Mouse (Mus musculus) yolk sac, embryonic 10.5 days (tissue): ENCODE measurements at regions not wholly inside any gene's neighbourhood (a gene's known extent, or its start where the extent isn't known, plus 50 kb on each side); places are given as distances from the start of the nearest gene placed in this dataset.
A peak's percentile ranks its signal among the peaks of the same experiment; 100 is the strongest.
"Not testable (repeated sequence)": the region's sequence is repeated elsewhere in the genome, so short reads cannot be mapped to it uniquely, and the experiment has no call there.

Experiments used
- DNase-seq: peaks from one replicate; pipeline ENCODE4 v3.0.0-alpha.2; 2017; ENCODE audit warnings: low spot score

DNA sequence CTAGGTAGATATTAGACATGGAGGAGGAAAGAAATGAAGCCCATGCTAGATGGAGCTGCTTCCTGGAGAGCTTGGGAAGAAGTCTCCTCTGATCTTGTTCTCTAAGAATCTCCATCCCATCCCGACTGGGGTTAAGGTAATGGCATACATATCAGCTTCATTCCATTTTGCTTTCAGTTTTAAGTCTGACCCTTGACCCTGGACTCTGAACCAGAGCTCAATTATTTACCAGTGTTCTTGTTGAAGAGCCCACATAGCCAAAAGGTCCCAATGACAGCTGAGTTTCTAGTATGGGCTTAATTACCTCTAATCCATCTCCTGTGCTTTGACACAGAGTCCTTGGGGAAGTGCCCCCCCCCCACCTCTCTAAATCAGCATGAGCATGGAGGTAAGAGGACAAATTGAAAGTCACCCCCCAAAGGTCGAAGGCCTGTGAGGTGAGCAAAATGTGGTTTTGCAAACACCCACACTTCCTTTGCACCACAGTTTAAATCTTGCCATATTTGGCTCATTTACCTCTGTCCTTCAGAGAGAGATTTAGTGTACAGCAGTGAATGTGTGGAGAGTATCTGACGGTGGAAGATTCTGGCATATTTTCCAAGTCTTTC lies 371.5 kb downstream of the Ets1 start:
- peak; percentile 35 for DNase-seq

DNA sequence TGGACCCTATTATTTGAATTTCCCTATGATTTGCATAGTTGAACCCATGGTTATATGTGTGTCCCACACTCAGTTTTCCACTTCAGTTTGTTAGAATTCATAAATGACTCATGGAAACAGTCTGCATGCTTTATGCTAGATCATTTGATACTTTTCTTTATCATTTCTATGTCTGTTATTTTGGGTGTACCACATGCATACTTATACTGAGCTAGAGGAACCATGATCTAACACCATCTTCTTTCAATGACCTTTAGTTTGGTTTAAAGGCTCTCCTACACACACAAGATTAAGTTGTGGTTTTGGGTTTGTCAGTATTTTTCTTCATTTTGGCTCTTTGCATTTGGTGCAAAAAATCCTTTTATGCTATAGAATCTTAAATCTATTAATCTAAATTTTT lies 375.2 kb downstream of the Ets1 start:
- DNase-seq = no peak

DNA sequence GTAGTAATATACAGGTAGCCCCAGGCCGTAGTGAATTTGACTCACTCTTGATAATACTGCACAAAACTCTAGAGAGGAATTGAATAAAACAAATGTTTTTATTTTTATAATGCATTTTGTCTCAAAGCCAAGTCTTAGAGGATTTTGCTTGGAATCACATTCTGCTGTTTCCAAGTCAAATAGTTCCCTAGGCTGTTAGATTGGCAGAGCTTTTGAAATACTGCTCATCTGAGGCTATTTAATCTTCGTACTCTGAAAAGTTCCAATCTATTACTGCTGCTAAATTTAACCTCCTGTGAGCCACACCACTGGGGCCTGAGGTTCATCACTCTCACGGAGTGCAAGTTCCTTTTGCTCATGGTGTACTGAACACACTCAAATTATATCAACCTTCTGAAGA lies 399.4 kb downstream of the Ets1 start:
- DNase-seq = no peak

GRCm38 (mm10) chr9:33039221-33039790 lies 403.3 kb downstream of the Ets1 start:
- no peak for DNase-seq

DNA sequence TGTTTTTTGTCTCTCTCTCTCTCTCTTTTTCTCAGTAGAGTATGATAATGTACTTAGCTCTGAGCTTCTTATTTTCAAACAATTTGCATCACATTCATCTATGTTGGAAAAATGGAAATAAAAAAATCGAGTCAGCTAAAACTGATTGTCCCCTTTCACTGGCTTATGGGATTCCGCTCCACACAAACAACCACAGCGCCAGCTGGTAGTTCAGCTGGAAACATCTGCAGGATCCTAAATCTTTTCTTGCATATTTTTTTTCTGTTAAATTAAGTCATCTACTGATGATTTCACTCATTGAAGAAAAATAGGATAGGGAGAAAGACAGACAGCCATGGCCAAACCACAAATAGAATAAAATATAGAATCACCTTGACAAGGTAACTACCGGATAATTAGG lies 414.8 kb downstream of the Ets1 start:
- DNase-seq = no peak

- no peak for DNase-seq
These were observed 424.7 kb downstream of the Ets1 start for GRCm38 (mm10) chr9:33060636-33061264.

- peak; percentile 5 for DNase-seq
These were observed 426.5 kb downstream of the Ets1 start for GRCm38 (mm10) chr9:33062476-33062875.

GRCm38 (mm10) chr9:33065331-33065730 lies 429.3 kb downstream of the Ets1 start:
- DNase-seq = no peak

GRCm38 (mm10) chr9:33067521-33067920 lies 431.5 kb downstream of the Ets1 start:
- no peak for DNase-seq

- no peak for DNase-seq
These were observed 434.1 kb downstream of the Ets1 start for GRCm38 (mm10) chr9:33070116-33070515.

DNA sequence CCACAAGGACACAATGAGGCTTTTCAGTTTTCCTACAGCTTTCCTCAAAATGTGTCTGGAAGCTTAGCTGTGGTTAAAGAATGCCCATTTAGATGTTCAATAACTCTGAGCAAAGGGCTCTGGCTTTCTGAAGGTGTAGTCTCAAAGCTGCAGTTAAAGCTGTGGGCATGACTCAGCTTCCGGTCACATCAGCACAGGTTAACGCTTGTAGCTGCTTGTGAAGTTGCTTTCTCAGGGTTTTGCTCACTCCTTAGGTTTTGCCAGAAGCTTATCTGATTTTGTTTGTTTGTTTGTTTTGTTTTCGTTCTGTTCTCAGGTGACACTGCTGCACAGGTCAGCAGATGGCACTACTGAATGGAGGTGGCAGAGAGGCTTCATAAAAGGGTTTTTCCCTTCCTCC lies 444.2 kb downstream of the Ets1 start:
- DNase-seq = no peak

- no peak for DNase-seq
These were observed 444.8 kb downstream of the Ets1 start for GRCm38 (mm10) chr9:33080774-33081173.

DNA sequence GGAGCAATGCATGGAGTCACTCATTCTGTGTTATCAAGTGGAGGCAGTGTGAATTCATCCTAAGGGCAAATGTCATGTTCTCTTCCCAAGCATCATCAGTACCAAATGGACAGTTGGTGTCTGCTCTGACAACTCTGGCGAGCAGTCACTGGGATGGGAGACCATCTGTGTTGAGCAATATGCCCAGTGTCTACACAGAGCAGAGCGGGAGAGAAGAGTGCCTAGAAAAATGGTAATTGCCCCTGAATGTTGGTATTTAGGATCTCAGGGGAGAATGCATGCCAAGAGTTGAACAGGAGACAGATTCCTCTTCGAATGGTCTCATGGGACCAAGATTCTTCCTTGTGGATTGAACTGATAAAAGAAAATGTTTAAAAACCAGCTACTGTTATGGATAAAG lies 454.0 kb downstream of the Ets1 start:
- DNase-seq = no peak

- no peak for DNase-seq
These were observed 455.6 kb downstream of the Ets1 start for GRCm38 (mm10) chr9:33091664-33092063.

GRCm38 (mm10) chr9:33095654-33096053 lies 459.6 kb downstream of the Ets1 start:
- DNase-seq = peak; percentile 31

DNA sequence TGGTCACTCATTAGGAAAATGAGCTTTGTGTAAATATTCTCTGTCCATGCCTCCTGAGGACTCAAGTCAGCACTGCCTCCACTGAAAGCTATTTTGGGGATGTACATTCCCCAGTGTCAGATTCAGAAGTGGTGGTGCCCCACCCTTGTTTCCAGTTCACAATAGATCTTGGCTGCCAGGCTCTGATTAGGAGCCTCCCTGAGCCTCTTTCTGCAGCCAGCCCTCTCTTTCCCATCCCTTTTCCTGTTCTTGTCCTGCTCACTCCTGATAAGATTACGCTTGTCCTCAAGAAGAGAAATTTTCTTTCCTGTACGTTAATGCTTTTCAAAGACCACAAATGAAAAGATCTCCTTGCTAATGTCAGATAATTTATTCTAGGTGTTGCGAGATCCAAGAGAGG lies 465.2 kb downstream of the Ets1 start:
- DNase-seq = no peak

DNA sequence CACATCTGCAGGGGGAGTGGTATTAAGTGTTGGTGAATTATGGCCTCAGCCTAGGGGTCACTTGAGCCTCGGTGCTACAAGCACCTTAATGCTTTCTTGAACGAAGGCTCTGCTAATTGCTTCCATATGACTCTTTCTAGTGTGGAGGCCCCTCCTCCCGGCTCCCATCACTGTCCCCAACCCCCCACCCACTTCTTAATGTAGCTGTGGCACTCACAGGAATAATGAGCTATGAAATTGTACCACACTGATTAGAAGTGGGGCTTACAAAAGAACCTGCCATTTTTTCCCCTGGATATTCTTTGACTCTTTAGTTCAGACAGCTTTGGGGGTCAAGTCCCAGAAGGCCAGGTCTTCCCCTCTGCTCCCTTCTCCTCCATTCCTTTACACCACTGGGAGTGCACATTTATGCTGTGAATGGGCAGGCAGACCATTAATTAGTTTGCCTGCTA lies 468.6 kb downstream of the Ets1 start:
- no peak for DNase-seq

- DNase-seq = no peak
These were observed 487.8 kb downstream of the Ets1 start for GRCm38 (mm10) chr9:33123841-33124240.

GRCm38 (mm10) chr9:33152186-33152585 lies 516.2 kb downstream of the Ets1 start:
- no peak for DNase-seq

GRCm38 (mm10) chr9:33168159-33168558 lies 532.1 kb downstream of the Ets1 start:
- no peak for DNase-seq

- not testable (repeated sequence) for DNase-seq
These were observed 533.1 kb downstream of the Ets1 start for GRCm38 (mm10) chr9:33169093-33169492.

GRCm38 (mm10) chr9:33180066-33180465 lies 544.0 kb downstream of the Ets1 start:
- no peak for DNase-seq

GRCm38 (mm10) chr9:33187187-33187586 lies 551.2 kb downstream of the Ets1 start:
- DNase-seq = no peak

GRCm38 (mm10) chr9:33209083-33209482 lies 573.1 kb downstream of the Ets1 start:
- DNase-seq = no peak
